Mouse (Mus musculus): ENCODE results near the gene Irf1. TPM values are rescaled to one million over a fixed set of nuclear protein-coding genes. Genes with fewer than 3 reads are reported as not detected.

The Irf1 gene
- polyA plus RNA-seq, 1 experiment, result 35.5 TPM

GRCm38 (mm10) chr11:53769185-53769576, 633 bp upstream of the Irf1 start:
- DNase-seq, result no peak
- H3K27me3 ChIP-seq (replicated peaks; ENCODE audit: control insufficient read depth, insufficient read depth, low read length), result no peaks in the 10 kb centered on the region
- no peaks in the 10 kb centered on the region for H3K36me3 ChIP-seq (ENCODE audit: control insufficient read depth, insufficient read depth, low read length)
- TF ChIP-seq CTCF (conservative IDR thresholded peaks at IDR 0.05; ENCODE audit: insufficient read depth, insufficient read length, low read depth, low read length), result no peak
- WGBS, result 74% methylated on average over 12 of the region's 12 CpGs
- H3K4me3 ChIP-seq (ENCODE audit: insufficient read depth, low read depth, low read length), result peak overlapping the region; percentile 17; the same call in 1 of the 2 replicates
- H3K27ac ChIP-seq (ENCODE audit: insufficient read depth, low read depth, low read length), result peak overlapping the region; percentile 61
- no peaks in the 10 kb centered on the region for H3K4me1 ChIP-seq (ENCODE audit: control insufficient read depth, insufficient read depth, low read length)

GRCm38 (mm10) chr11:53770125-53770791, 444 bp downstream of the Irf1 start:
- TF ChIP-seq CTCF (conservative IDR thresholded peaks at IDR 0.05; ENCODE audit: insufficient read depth, insufficient read length, low read depth, low read length) (0 out of 2 replicates have a peak, but pooled peaks have one; percentile 9), POLR2A (IDR thresholded peaks at IDR 0.05; ENCODE audit: low read depth, low read length) (no peak)
- Histone ChIP-seq H3K27me3 (replicated peaks; ENCODE audit: control insufficient read depth, insufficient read depth, low read length) (no peaks in the 10 kb centered on the region), H3K4me3 (ENCODE audit: insufficient read depth, low read depth, low read length) (peak overlapping the region; percentile 77), H3K36me3 (ENCODE audit: control insufficient read depth, insufficient read depth, low read length) (no peaks in the 10 kb centered on the region), H3K27ac (ENCODE audit: insufficient read depth, low read depth, low read length) (peak overlapping the region; percentile 88), H3K4me1 (ENCODE audit: control insufficient read depth, insufficient read depth, low read length) (no peaks in the 10 kb centered on the region)
- WGBS, result 1% methylated on average over 75 of the region's 75 CpGs
- DNase-seq, result peak; percentile 81

GRCm38 (mm10) chr11:53771001-53771744, 1.4 kb downstream of the Irf1 start:
- H3K4me3 ChIP-seq (ENCODE audit: insufficient read depth, low read depth, low read length), result peak overlapping the region; percentile 77
- no peaks in the 10 kb centered on the region for H3K27me3 ChIP-seq (replicated peaks; ENCODE audit: control insufficient read depth, insufficient read depth, low read length)
- no peak overlapping the region; the same call in 1 of the 2 replicates for H3K27ac ChIP-seq (ENCODE audit: insufficient read depth, low read depth, low read length)
- H3K4me1 ChIP-seq (ENCODE audit: control insufficient read depth, insufficient read depth, low read length), result no peaks in the 10 kb centered on the region
- H3K36me3 ChIP-seq (ENCODE audit: control insufficient read depth, insufficient read depth, low read length), result no peaks in the 10 kb centered on the region
- no peak for DNase-seq
- 64% methylated on average over 11 of the region's 11 CpGs for WGBS
- no peak for TF ChIP-seq POLR2A (IDR thresholded peaks at IDR 0.05; ENCODE audit: low read depth, low read length)
- no peak for TF ChIP-seq CTCF (conservative IDR thresholded peaks at IDR 0.05; ENCODE audit: insufficient read depth, insufficient read length, low read depth, low read length)

GRCm38 (mm10) chr11:53772536-53772935, 2.7 kb downstream of the Irf1 start:
- no peak overlapping the region for H3K27ac ChIP-seq (ENCODE audit: insufficient read depth, low read depth, low read length)
- no peaks in the 10 kb centered on the region for H3K27me3 ChIP-seq (replicated peaks; ENCODE audit: control insufficient read depth, insufficient read depth, low read length)
- no peak for TF ChIP-seq CTCF (conservative IDR thresholded peaks at IDR 0.05; ENCODE audit: insufficient read depth, insufficient read length, low read depth, low read length)
- TF ChIP-seq POLR2A (IDR thresholded peaks at IDR 0.05; ENCODE audit: low read depth, low read length), result no peak
- 80% methylated on average over 9 of the region's 9 CpGs for WGBS
- peak overlapping the region; percentile 23; the same call in 1 of the 2 replicates for H3K4me3 ChIP-seq (ENCODE audit: insufficient read depth, low read depth, low read length)
- H3K36me3 ChIP-seq (ENCODE audit: control insufficient read depth, insufficient read depth, low read length), result no peaks in the 10 kb centered on the region
- DNase-seq, result no peak
- H3K4me1 ChIP-seq (ENCODE audit: control insufficient read depth, insufficient read depth, low read length), result no peaks in the 10 kb centered on the region

GRCm38 (mm10) chr11:53773087-53773486, 3.3 kb downstream of the Irf1 start, which contains the start of gene Gm17334:
TSS of gene Gm17334 (minus strand) at chr11:53773187.
- Histone ChIP-seq H3K27me3 (replicated peaks; ENCODE audit: control insufficient read depth, insufficient read depth, low read length) (no peaks in the 10 kb centered on the region), H3K4me3 (ENCODE audit: insufficient read depth, low read depth, low read length) (peak within 1 kb of the TSS; percentile 23; the same call in 1 of the 2 replicates), H3K27ac (ENCODE audit: insufficient read depth, low read depth, low read length) (no peak within 1 kb of the TSS), H3K4me1 (ENCODE audit: control insufficient read depth, insufficient read depth, low read length) (no peaks in the 10 kb centered on the region), H3K36me3 (ENCODE audit: control insufficient read depth, insufficient read depth, low read length) (no peaks in the 10 kb centered on the region)
- no peak for TF ChIP-seq CTCF (conservative IDR thresholded peaks at IDR 0.05; ENCODE audit: insufficient read depth, insufficient read length, low read depth, low read length)
- TF ChIP-seq POLR2A (IDR thresholded peaks at IDR 0.05; ENCODE audit: low read depth, low read length), result no peak
- DNase-seq, result no peak
- 84% methylated on average over 5 of the region's 5 CpGs for whole genome bisulfite sequencing

GRCm38 (mm10) chr11:53773641-53774360, 4.0 kb downstream of the Irf1 start:
- TF ChIP-seq CTCF (conservative IDR thresholded peaks at IDR 0.05; ENCODE audit: insufficient read depth, insufficient read length, low read depth, low read length) (no peak), POLR2A (IDR thresholded peaks at IDR 0.05; ENCODE audit: low read depth, low read length) (no peak)
- 83% methylated on average over 16 of the region's 16 CpGs for WGBS
- H3K4me1 ChIP-seq (ENCODE audit: control insufficient read depth, insufficient read depth, low read length), result no peaks in the 10 kb centered on the region
- no peak overlapping the region for H3K4me3 ChIP-seq (ENCODE audit: insufficient read depth, low read depth, low read length)
- no peak overlapping the region for H3K27ac ChIP-seq (ENCODE audit: insufficient read depth, low read depth, low read length)
- no peaks in the 10 kb centered on the region for H3K27me3 ChIP-seq (replicated peaks; ENCODE audit: control insufficient read depth, insufficient read depth, low read length)
- no peak for DNase-seq
- no peaks in the 10 kb centered on the region for H3K36me3 ChIP-seq (ENCODE audit: control insufficient read depth, insufficient read depth, low read length)

Measured in kidney, adult 2 months (tissue).